Mouse (Mus musculus) lung, adult 2 months (tissue): ENCODE data around the gene Tlcd1.

ENCODE experiments used
- CTCF ChIP-seq: fragments of 200-500 bp; IDR thresholded peaks from 2 replicates; pipeline ENCODE4 v1.5.1; 2011; ENCODE audit warnings: mild to moderate bottlenecking, low read length, control low read depth; ENCODE audit not compliant: insufficient read depth
- POLR2A ChIP-seq: fragments of 200-500 bp; IDR thresholded peaks from 2 replicates; pipeline ENCODE4 v1.6.1; 2011; ENCODE audit warnings: low read depth, mild to moderate bottlenecking, control low read depth, low read length, borderline replicate concordance; ENCODE audit errors: extremely low read depth

DNA sequence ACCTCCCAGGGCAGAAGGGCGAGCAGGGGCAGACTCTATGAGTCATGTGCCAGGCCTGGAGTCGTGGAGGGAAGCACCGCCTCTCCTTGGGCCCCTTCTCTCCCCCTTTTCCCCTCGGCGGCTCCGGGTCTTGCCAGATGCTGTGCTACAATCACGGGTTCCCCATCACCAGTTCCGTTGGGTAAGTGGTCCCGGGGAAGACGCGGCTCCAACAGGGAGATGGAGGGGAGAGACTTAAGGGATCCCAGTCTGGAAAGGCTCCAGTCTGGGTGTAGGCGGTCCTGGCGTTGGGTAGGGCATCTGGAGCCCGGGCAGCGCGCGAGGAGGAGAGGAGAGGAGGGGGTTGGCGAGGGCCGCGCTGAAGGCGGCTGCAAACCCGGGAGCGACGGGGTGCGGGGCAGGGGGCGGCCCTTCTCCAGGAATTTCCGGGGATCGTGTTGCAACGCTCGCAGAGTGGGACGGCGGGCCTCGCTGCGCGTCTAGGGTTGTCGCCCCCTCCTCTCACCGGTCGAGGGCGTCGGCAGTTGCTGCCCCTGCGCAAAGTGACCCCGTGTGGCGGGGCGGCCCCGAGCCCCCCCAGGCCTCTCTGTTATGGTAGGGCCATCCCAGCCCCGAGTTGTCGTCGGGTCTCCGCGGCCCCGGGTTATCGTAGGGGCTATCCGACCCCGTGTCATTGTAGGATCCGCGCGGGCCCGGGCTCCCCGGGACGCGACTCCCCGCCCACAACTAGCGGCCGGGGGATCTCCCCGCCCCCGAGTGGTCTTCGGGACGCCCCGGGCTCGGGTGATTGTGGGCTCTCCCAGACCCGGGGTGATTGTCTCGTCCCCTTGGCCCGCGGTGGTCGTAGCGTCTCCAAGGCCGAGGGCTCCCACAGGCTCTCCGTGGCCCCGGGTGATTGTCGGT is 12.1 kb downstream of the Tlcd1 start, which contains the start of gene Rab34:
- peak; percentile 57; the same call in 1 of the 2 replicates for TF ChIP-seq POLR2A
- no peak for TF ChIP-seq CTCF
